Mouse (Mus musculus): ENCODE results near the gene Tmem92. TPM values are rescaled to one million over a fixed set of nuclear protein-coding genes. Genes with fewer than 3 reads are reported as not detected.

Tmem92 gene
- polyA plus RNA-seq, 1 experiment from 2014 or later, result not detected

DNA sequence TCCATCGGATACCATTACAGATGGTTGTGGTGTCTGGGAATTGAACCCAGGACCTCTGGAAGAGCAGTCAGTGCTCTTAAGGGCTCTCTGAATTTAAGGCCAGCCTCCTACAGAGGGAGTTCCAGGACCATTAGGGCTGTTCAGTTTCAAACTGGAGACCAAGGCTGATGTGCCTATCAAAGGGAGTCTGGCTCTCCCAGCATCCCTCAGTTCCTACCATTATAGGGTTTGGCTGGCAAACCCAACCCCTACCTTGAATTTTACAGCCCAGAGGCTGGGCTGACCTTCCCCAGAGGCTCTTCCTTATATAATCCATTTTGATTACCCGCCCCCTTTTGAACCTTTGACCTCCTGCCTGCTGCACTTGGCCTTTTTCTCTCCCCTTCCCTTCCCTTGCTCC is 46.8 kb downstream of the Tmem92 start:
- WGBS, result 81% methylated on average over 2 of the region's 2 CpGs

DNA sequence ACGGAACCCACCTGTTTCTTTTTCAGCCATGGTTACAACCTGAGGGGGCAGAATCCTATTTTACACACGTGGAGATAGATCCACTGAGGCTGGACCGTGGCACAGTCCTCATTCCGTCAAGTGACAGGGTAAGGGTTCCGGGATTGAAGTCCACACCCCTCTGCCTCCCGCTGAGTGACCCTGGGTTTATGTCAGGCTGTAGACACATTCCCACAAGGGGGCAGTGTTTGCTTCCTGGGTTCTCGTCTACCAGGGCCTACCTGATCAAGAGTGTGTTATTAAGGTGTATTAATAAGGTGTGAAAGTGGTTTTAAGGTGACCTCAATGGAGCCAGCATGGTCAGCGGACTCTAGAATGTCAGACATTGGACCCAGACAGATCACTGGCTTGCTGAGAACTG is 49.7 kb downstream of the Tmem92 start:
- Histone ChIP-seq H3K27ac (ENCODE audit: low read depth, low read length) (no peak overlapping the region), H3K9me3 (ENCODE audit: control insufficient read depth, low read length) (no peaks in the 10 kb centered on the region), H3K4me2 (replicated peaks; ENCODE audit: low read depth, low read length) (no peak overlapping the region), H3K4me3 (ENCODE audit: low read depth, low read length) (no peak overlapping the region), H3K9ac (ENCODE audit: low read depth, low read length) (no peak overlapping the region), H3K4me1 (replicated peaks; ENCODE audit: control insufficient read depth, insufficient read depth, low read length) (no peaks in the 10 kb centered on the region), H3K27me3 (ENCODE audit: control insufficient read depth, insufficient read depth, low read length) (no peaks in the 10 kb centered on the region), H3K36me3 (ENCODE audit: control insufficient read depth, insufficient read depth, low read length) (no peaks in the 10 kb centered on the region)
- DNase-seq (ENCODE audit: low spot score) (peak; percentile 18), ATAC-seq (ENCODE audit: low FRiP score) (no peak)
- whole genome bisulfite sequencing, result 41% methylated on average over 8 of the region's 8 CpGs

More for the DNA sequence above, 46.8 kb downstream of the Tmem92 start:
- ATAC-seq (ENCODE audit: low FRiP score), result no peak
- no peak overlapping the region for H3K4me2 ChIP-seq (replicated peaks; ENCODE audit: low read depth, low read length)
- H3K27ac ChIP-seq (ENCODE audit: low read depth, low read length), result no peak overlapping the region
- H3K4me3 ChIP-seq (ENCODE audit: low read depth, low read length), result no peak overlapping the region
- no peaks in the 10 kb centered on the region for H3K36me3 ChIP-seq (ENCODE audit: control insufficient read depth, insufficient read depth, low read length)
- H3K27me3 ChIP-seq (ENCODE audit: control insufficient read depth, insufficient read depth, low read length), result no peaks in the 10 kb centered on the region
- H3K9me3 ChIP-seq (ENCODE audit: control insufficient read depth, low read length), result no peaks in the 10 kb centered on the region
- no peaks in the 10 kb centered on the region for H3K4me1 ChIP-seq (replicated peaks; ENCODE audit: control insufficient read depth, insufficient read depth, low read length)
- H3K9ac ChIP-seq (ENCODE audit: low read depth, low read length), result no peak overlapping the region
- no peak for DNase-seq (ENCODE audit: low spot score)

DNA sequence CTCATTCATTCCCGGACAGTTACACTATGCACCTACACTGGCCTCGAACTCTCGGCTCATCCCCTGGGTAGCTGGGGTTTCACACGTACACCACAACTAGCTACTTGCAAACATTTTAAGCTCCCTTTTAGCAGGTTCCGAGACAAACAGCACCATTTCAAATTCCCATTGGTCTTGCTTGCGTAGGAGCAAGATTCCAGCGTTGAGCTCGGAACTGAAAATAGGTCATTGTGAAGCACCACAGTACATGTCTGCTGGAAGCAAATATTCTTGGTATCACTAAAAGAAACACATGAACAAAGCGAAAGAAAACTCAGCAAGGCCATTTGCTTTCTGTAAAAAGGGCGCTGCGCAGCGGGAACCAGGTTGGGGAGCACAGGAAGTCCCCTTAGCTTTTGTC is 51.3 kb downstream of the Tmem92 start:
- H3K4me2 ChIP-seq (replicated peaks; ENCODE audit: low read depth, low read length), result no peak overlapping the region
- ATAC-seq (ENCODE audit: low FRiP score) (no peak), DNase-seq (ENCODE audit: low spot score) (no peak)
- no peak overlapping the region for H3K4me3 ChIP-seq (ENCODE audit: low read depth, low read length)
- H3K36me3 ChIP-seq (ENCODE audit: control insufficient read depth, insufficient read depth, low read length), result no peaks in the 10 kb centered on the region
- 88% methylated on average over 12 of the region's 12 CpGs for WGBS
- H3K27ac ChIP-seq (ENCODE audit: low read depth, low read length), result no peak overlapping the region
- no peaks in the 10 kb centered on the region for H3K4me1 ChIP-seq (replicated peaks; ENCODE audit: control insufficient read depth, insufficient read depth, low read length)
- no peaks in the 10 kb centered on the region for H3K27me3 ChIP-seq (ENCODE audit: control insufficient read depth, insufficient read depth, low read length)
- no peak overlapping the region for H3K9ac ChIP-seq (ENCODE audit: low read depth, low read length)
- no peaks in the 10 kb centered on the region for H3K9me3 ChIP-seq (ENCODE audit: control insufficient read depth, low read length)

- WGBS, result 32% methylated on average over 5 of the region's 5 CpGs
- Histone ChIP-seq H3K4me1 (replicated peaks; ENCODE audit: control insufficient read depth, insufficient read depth, low read length) (no peaks in the 10 kb centered on the region), H3K27ac (ENCODE audit: low read depth, low read length) (no peak overlapping the region), H3K27me3 (ENCODE audit: control insufficient read depth, insufficient read depth, low read length) (no peaks in the 10 kb centered on the region), H3K36me3 (ENCODE audit: control insufficient read depth, insufficient read depth, low read length) (no peaks in the 10 kb centered on the region), H3K9ac (ENCODE audit: low read depth, low read length) (no peak overlapping the region), H3K4me2 (replicated peaks; ENCODE audit: low read depth, low read length) (no peak overlapping the region), H3K9me3 (ENCODE audit: control insufficient read depth, low read length) (no peaks in the 10 kb centered on the region), H3K4me3 (ENCODE audit: low read depth, low read length) (no peak overlapping the region)
- ATAC-seq (ENCODE audit: low FRiP score) (no peak), DNase-seq (ENCODE audit: low spot score) (peak; percentile 82)
These were observed 52.2 kb downstream of the Tmem92 start for GRCm38 (mm10) chr11:94730261-94730660.

DNA sequence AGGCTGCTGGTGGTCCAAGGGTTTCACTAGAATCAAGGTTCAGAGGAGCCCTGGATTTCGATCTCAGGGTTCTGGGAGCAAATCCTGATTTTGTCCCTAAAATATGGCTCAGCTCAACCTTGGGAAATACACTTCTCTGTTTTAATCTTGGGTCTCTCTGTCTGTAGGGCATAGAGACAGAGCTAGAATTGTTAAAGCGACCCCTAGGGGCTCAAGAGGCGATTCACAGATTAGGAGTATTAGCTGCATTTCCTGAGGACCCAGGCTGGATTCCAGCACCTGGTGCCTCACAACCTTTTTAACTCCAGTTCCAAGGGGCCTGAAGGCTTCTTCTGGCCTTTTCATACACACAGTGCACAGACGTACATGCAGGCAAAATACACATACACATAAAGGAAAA is 52.9 kb downstream of the Tmem92 start:
- H3K4me1 ChIP-seq (replicated peaks; ENCODE audit: control insufficient read depth, insufficient read depth, low read length), result no peaks in the 10 kb centered on the region
- no peaks in the 10 kb centered on the region for H3K9me3 ChIP-seq (ENCODE audit: control insufficient read depth, low read length)
- no peak overlapping the region for H3K4me2 ChIP-seq (replicated peaks; ENCODE audit: low read depth, low read length)
- H3K4me3 ChIP-seq (ENCODE audit: low read depth, low read length), result no peak overlapping the region
- no peak overlapping the region for H3K9ac ChIP-seq (ENCODE audit: low read depth, low read length)
- H3K27me3 ChIP-seq (ENCODE audit: control insufficient read depth, insufficient read depth, low read length), result no peaks in the 10 kb centered on the region
- ATAC-seq (ENCODE audit: low FRiP score) (no peak), DNase-seq (ENCODE audit: low spot score) (peak; percentile 28)
- WGBS, result 34% methylated on average over 4 of the region's 4 CpGs
- H3K36me3 ChIP-seq (ENCODE audit: control insufficient read depth, insufficient read depth, low read length), result no peaks in the 10 kb centered on the region
- H3K27ac ChIP-seq (ENCODE audit: low read depth, low read length), result no peak overlapping the region

GRCm38 (mm10) chr11:94728545-94728944 is 54.0 kb downstream of the Tmem92 start:
- Histone ChIP-seq H3K4me3 (ENCODE audit: low read depth, low read length) (no peak overlapping the region), H3K9ac (ENCODE audit: low read depth, low read length) (no peak overlapping the region), H3K4me2 (replicated peaks; ENCODE audit: low read depth, low read length) (no peak overlapping the region), H3K9me3 (ENCODE audit: control insufficient read depth, low read length) (no peaks in the 10 kb centered on the region), H3K27ac (ENCODE audit: low read depth, low read length) (no peak overlapping the region), H3K4me1 (replicated peaks; ENCODE audit: control insufficient read depth, insufficient read depth, low read length) (no peaks in the 10 kb centered on the region), H3K36me3 (ENCODE audit: control insufficient read depth, insufficient read depth, low read length) (no peaks in the 10 kb centered on the region), H3K27me3 (ENCODE audit: control insufficient read depth, insufficient read depth, low read length) (no peaks in the 10 kb centered on the region)
- 78% methylated on average over 3 of the region's 3 CpGs for WGBS
- DNase-seq (ENCODE audit: low spot score), result no peak
- no peak for ATAC-seq (ENCODE audit: low FRiP score)

DNA sequence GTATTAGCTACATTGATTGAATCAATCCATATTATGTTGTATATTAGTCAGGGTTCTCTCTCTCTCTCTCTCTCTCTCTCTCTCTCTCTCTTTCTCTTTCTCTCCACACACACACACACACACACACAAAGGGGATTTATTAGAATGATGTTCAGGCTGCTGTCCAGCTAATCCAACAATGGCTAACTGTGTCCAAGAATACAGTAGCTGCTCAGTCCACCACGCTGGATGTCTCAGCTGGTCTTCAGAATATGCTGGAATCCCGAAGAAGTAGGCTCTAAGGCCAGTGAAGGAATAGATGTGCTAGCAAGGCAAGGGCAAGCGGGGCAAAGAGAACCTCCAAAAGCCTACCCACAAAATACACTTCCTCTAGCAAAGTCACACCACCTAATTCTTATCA is 55.2 kb downstream of the Tmem92 start:
- Histone ChIP-seq H3K36me3 (ENCODE audit: control insufficient read depth, insufficient read depth, low read length) (no peaks in the 10 kb centered on the region), H3K4me3 (ENCODE audit: low read depth, low read length) (no peak overlapping the region), H3K27me3 (ENCODE audit: control insufficient read depth, insufficient read depth, low read length) (no peaks in the 10 kb centered on the region), H3K9me3 (ENCODE audit: control insufficient read depth, low read length) (no peaks in the 10 kb centered on the region), H3K4me1 (replicated peaks; ENCODE audit: control insufficient read depth, insufficient read depth, low read length) (no peaks in the 10 kb centered on the region), H3K27ac (ENCODE audit: low read depth, low read length) (no peak overlapping the region), H3K4me2 (replicated peaks; ENCODE audit: low read depth, low read length) (no peak overlapping the region), H3K9ac (ENCODE audit: low read depth, low read length) (no peak overlapping the region)
- 96% methylated on average over 3 of the region's 3 CpGs for WGBS
- ATAC-seq (ENCODE audit: low FRiP score), result no peak
- no peak for DNase-seq (ENCODE audit: low spot score)

Other genes with a start within 250 kb of the Tmem92 start
- gene Rsad1, start 233.4 kb downstream of the Tmem92 start, polyA plus RNA-seq (2014; fragmentation: Nextera tagmentation; extraction: Ambion mirVana), result 3.4 TPM in 2 replicates
- 0.49 and 0.52 TPM in 2 replicates for gene Chad, start 217.7 kb downstream of the Tmem92 start, polyA plus RNA-seq (2014; fragmentation: Nextera tagmentation; extraction: Ambion mirVana)
- gene Acsf2, start 180.8 kb downstream of the Tmem92 start, polyA plus RNA-seq (2014; fragmentation: Nextera tagmentation; extraction: Ambion mirVana), result 4.9 and 5.2 TPM in 2 replicates
- 169 and 183 TPM in 2 replicates for gene Lrrc59, start 152.9 kb downstream of the Tmem92 start, polyA plus RNA-seq (2014; fragmentation: Nextera tagmentation; extraction: Ambion mirVana)
- 130 and 139 TPM in 2 replicates for gene Mrpl27, start 128.9 kb downstream of the Tmem92 start, polyA plus RNA-seq (2014; fragmentation: Nextera tagmentation; extraction: Ambion mirVana)
- gene Eme1, start 128.7 kb downstream of the Tmem92 start, polyA plus RNA-seq (2014; fragmentation: Nextera tagmentation; extraction: Ambion mirVana), result 33.9 and 37.4 TPM in 2 replicates
- gene Xylt2, start 105.2 kb downstream of the Tmem92 start, polyA plus RNA-seq (2014; fragmentation: Nextera tagmentation; extraction: Ambion mirVana), result 8.9 and 9.6 TPM in 2 replicates
- gene Gm11541, start 78.2 kb downstream of the Tmem92 start, polyA plus RNA-seq (2014; fragmentation: Nextera tagmentation; extraction: Ambion mirVana), result 0.11 and 0.12 TPM in 2 replicates
- 0.17 and 0.19 TPM in 2 replicates for gene Cdc34b, start 40.9 kb downstream of the Tmem92 start, polyA plus RNA-seq (2014; fragmentation: Nextera tagmentation; extraction: Ambion mirVana)
- gene Col1a1, start 153.5 kb upstream of the Tmem92 start, polyA plus RNA-seq (2014; fragmentation: Nextera tagmentation; extraction: Ambion mirVana), result 122 and 135 TPM in 2 replicates
- gene Hils1, start 184.9 kb upstream of the Tmem92 start, polyA plus RNA-seq (2014; fragmentation: Nextera tagmentation; extraction: Ambion mirVana), result not detected in 2 replicates
- 0.11 and 0.29 TPM in 2 replicates for gene Sgca, start 193.6 kb upstream of the Tmem92 start, polyA plus RNA-seq (2014; fragmentation: Nextera tagmentation; extraction: Ambion mirVana)
- 12.4 and 16.2 TPM in 2 replicates for gene Ppp1r9b, start 208.3 kb upstream of the Tmem92 start, polyA plus RNA-seq (2014; fragmentation: Nextera tagmentation; extraction: Ambion mirVana)
- gene Samd14, start 227.2 kb upstream of the Tmem92 start, polyA plus RNA-seq (2014; fragmentation: Nextera tagmentation; extraction: Ambion mirVana), result 46.1 and 47.6 TPM in 2 replicates